Mouse (Mus musculus) regulatory T cell (primary cell): ENCODE measurements at regions not wholly inside any gene's neighbourhood (a gene's known extent, or its start where the extent isn't known, plus 50 kb on each side); places are given as distances from the start of the nearest gene placed in this dataset.

Experiments
- in situ Hi-C: fragments of 300-600 bp; cut with MboI, MseI; formaldehyde crosslinking; loops from one replicate; pipeline ENCODE4 v1.15.1; 2025; ENCODE audit warnings: high pct_unique_total_duplicates

DNA sequence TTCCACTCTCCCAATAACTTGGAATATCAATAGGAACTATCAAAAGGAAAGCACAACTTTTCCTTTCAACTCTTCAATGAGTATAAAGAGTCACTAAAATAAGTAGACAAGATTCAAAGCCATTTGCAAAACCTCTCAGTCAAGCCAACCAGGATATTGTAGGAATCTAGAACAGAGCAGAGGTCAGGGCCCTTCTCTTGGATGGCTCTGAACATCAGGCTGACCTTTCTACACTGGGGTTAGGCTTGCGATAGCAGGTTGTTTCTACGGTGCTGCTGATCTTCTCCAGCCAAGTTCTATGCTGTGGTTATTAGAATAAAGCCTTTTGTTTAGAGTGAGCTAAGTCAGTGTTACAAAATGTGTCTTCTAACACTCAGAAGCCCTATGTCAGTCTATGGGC lies 658.6 kb downstream of the Ofcc1 start:
- in situ Hi-C loops: loop anchor here (10.0 kb wide), 1 partner anchor 192 kb away; no protein-coding TSS in a partner anchor

DNA sequence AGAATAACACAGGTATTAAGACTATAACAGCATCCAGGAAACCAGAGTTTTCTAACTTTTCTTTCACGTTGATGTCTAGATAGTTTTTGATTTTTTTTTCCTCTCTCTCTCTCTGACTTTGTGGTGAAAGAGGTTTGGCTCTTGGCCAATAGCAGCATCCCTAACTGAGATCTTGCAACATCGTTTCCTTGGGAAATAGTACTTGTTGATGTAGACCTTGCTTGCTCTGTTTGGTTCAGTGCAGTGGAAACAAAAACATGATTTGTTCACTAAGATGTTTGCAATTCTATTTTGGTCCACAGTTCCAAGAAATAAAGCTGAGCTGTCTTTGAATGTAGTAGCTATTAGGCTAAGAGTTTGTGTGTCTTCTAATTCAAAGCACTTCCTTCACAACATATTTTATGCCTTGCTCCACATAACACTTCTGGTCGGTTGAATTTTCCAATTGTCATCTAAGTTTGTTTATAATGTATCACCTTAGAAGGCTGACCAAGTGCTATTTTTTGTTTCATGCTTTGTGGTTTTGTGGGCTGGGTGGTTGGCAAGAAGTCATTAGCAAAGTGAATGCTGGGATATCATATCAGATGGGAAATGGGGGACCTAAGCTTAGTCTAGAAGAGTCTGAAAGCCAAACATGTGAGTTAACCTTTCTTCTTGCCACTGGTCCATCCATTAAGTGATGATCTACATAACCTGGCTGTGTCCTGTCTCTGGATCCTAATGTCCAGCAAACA lies 669.8 kb downstream of the Ofcc1 start:
- in situ Hi-C loops: no loop called here

DNA sequence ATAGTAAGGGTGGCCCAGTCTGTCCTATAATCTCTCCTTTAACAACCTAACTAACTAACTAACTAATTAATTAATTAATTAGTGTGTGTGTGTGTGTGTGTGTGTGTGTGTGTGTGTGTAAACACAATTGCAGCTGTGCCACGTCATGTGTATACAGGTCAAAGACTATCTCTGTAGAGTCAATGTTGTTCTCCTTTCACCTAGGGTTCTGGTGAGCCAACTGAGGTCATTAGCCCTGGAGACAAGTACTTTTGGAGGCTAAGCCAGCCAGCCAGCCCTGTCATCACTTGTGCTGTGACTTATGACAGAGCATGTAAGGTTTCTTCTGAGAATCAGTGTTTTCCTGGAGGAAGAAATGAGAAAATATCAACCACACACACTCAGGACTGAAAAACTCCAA lies 696.7 kb downstream of the Ofcc1 start:
- in situ Hi-C loops: no loop called here

DNA sequence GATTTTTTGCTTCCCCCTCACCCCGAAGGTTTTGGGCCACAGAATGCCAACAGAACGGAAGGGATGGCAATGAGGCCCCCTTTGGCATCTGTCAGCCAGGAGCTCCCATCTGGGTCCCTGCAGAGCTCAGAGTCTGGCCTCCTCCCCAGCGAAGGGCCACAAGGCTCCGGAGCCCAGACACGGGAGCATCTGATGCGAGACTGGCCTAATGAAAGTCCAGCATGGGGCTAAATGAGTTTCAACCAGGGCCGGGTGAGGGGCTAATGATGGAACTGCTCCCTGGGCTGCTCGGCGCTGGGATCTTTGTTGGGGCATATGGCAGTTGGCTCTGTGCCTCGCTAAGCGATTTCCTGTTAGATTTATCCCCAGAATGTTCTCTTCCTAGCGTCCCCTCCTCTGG lies 688.8 kb upstream of the Slc35b3 start:
- in situ Hi-C loops: no loop called here

GRCm38 (mm10) chr13:39647367-39647766 lies 686.7 kb upstream of the Slc35b3 start:
- in situ Hi-C loops: no loop called here

DNA sequence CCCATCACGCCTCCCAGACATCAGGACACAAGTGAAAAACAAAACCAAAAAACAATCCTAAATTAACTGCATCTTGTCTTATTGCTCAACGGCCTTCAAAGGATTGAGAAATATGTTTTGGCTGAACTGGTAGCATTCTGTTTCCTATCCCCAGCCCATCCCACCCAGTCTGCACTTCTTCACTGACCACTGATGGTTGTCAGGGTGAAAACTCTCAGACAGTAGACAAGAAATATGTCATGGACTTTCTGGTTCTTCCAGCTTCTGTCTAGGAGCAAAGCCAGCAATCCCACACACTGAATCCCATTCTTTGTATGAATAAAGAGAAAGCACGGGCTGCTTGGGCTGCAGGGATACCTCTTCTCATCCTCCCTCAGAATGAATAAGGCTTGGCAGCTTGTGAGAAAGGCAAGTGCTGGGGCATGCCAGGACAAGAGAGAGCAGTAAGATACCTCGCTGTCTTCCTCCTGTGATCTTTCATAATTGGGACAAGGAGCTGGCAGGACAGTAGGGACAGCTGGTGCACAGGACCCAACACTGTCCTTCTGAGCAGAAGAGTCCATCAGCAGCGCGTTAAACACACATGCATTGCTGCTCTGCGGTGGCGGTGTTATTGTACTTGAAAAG lies 670.9 kb upstream of the Slc35b3 start:
- in situ Hi-C loops: no loop called here
